Mouse (Mus musculus) G1E (cell line): ENCODE measurements around the gene Trpc7. TPM values are rescaled to one million over a fixed set of nuclear protein-coding genes. Genes with fewer than 3 reads are reported as not detected.

Experiments
- ATAC-seq: 2 replicates; pipeline ENCODE4 v1.8.0; 2016; ENCODE audit warnings: mild to moderate bottlenecking; ENCODE audit not compliant: insufficient number of reproducible peaks, poor library complexity, low FRiP score, severe bottlenecking; ENCODE audit errors: extremely low read depth
- DNase-seq: peaks from one replicate; pipeline ENCODE4 v3.0.0; 2012; ENCODE audit warnings: low spot score
- H3K27me3 ChIP-seq: 2 replicates; pipeline ENCODE4 v1.6.1; 2012; ENCODE audit warnings: mild to moderate bottlenecking, low read length, inconsistent platforms; ENCODE audit not compliant: insufficient read depth
- H3K36me3 ChIP-seq: replicated peaks from 2 replicates; pipeline ENCODE3; 2012; ENCODE audit warnings: mild to moderate bottlenecking, inconsistent platforms
- H3K4me1 ChIP-seq: 2 replicates; pipeline ENCODE4 v1.6.1; 2012; ENCODE audit warnings: low read depth, low read length, inconsistent platforms, mixed read lengths; ENCODE audit not compliant: insufficient read depth
- H3K4me3 ChIP-seq: 2 replicates; pipeline ENCODE4 v1.5.1; 2012; ENCODE audit warnings: low read depth, mild to moderate bottlenecking, inconsistent platforms, low read length, moderate library complexity, mixed read lengths
- H3K9me3 ChIP-seq: replicated peaks from 2 replicates; pipeline ENCODE4 v1.6.1; 2012; ENCODE audit warnings: inconsistent platforms
- CTCF ChIP-seq: IDR thresholded peaks from 2 replicates; pipeline ENCODE4 v1.5.1; 2012; ENCODE audit warnings: low read depth, low read length, inconsistent platforms, mixed read lengths
- GATA1 ChIP-seq: IDR thresholded peaks from 2 replicates; pipeline ENCODE4 v1.6.1; 2012; ENCODE audit warnings: borderline replicate concordance, low read length, inconsistent platforms, mixed read lengths
- GATA2 ChIP-seq: IDR thresholded peaks from 2 replicates; pipeline ENCODE4 v1.6.1; 2012; ENCODE audit warnings: low read depth, low read length, inconsistent platforms, borderline replicate concordance
- POLR2AphosphoS5 ChIP-seq: IDR thresholded peaks from 2 replicates; pipeline ENCODE4 v1.6.1; 2012; ENCODE audit warnings: low read depth, low read length, inconsistent platforms; ENCODE audit not compliant: insufficient replicate concordance
- TAL1 ChIP-seq: conservative IDR thresholded peaks from 2 replicates; pipeline ENCODE4 v1.6.1; 2012; ENCODE audit warnings: low read depth, low read length, inconsistent platforms, mixed read lengths
- polyA plus RNA-seq: library from polyadenylated mRNA; stranded (reverse); fragments of >175 nt; gene quantifications from 2 replicates; pipeline ENCODE4 v1.2.3, GENCODE M21; 2012
- total RNA-seq, 2 experiments: library from RNA; stranded (forward) in 1 of 2; stranded (reverse) in 1 of 2; fragments of 200-1000 nt in 1 of 2; fragments of >200 nt in 1 of 2; fragmentation: Nextera tagmentation in 1 of 2; gene quantifications; 2 replicates each; pipeline ENCODE4 v1.2.3; 2014 to 2017

Gene Trpc7
- total and polyA plus RNA-seq, 3 experiments, result 0.05 TPM; not detected in 2

GRCm38 (mm10) chr13:56854506-56854905 lies 41.3 kb downstream of the Trpc7 start:
- H3K27me3 ChIP-seq, result no peaks in the 10 kb centered on the region
- no peak overlapping the region for H3K4me3 ChIP-seq
- peaks cover 68% of the 10 kb centered on the region for H3K9me3 ChIP-seq
- H3K4me1 ChIP-seq, result no peaks in the 10 kb centered on the region
- ATAC-seq (no peak), DNase-seq (no peak)
- TF ChIP-seq CTCF (no peak), TAL1 (no peak), GATA1 (no peak), POLR2AphosphoS5 (no peak), GATA2 (no peak)
- H3K36me3 ChIP-seq, result no peaks in the 10 kb centered on the region

GRCm38 (mm10) chr13:56853436-56853835 lies 42.4 kb downstream of the Trpc7 start:
- no peak for ATAC-seq

GRCm38 (mm10) chr13:56845866-56846265 lies 49.9 kb downstream of the Trpc7 start:
- H3K27me3 ChIP-seq, result no peaks in the 10 kb centered on the region
- TF ChIP-seq POLR2AphosphoS5 (no peak), GATA1 (no peak), GATA2 (no peak), CTCF (no peak), TAL1 (no peak)
- DNase-seq (no peak), ATAC-seq (no peak)
- H3K36me3 ChIP-seq, result no peaks in the 10 kb centered on the region
- H3K4me1 ChIP-seq, result no peaks in the 10 kb centered on the region
- peaks cover 42% of the 10 kb centered on the region for H3K9me3 ChIP-seq
- H3K4me3 ChIP-seq, result no peak overlapping the region

More at GRCm38 (mm10) chr13:56853436-56853835, 42.4 kb downstream of the Trpc7 start:
- TF ChIP-seq POLR2AphosphoS5 (no peak), GATA2 (no peak), TAL1 (no peak), CTCF (no peak), GATA1 (no peak)
- Histone ChIP-seq H3K4me3 (no peak overlapping the region), H3K9me3 (peaks cover 68% of the 10 kb centered on the region), H3K36me3 (no peaks in the 10 kb centered on the region), H3K4me1 (no peaks in the 10 kb centered on the region), H3K27me3 (no peaks in the 10 kb centered on the region)
- no peak for DNase-seq

- Histone ChIP-seq H3K9me3 (peaks cover 59% of the 10 kb centered on the region), H3K4me3 (no peak overlapping the region), H3K4me1 (no peaks in the 10 kb centered on the region), H3K27me3 (no peaks in the 10 kb centered on the region), H3K36me3 (no peaks in the 10 kb centered on the region)
- ATAC-seq, result no peak
- TF ChIP-seq GATA1 (no peak), GATA2 (no peak), CTCF (no peak), POLR2AphosphoS5 (no peak), TAL1 (no peak)
- DNase-seq, result no peak
These were observed 80.3 kb downstream of the Trpc7 start for GRCm38 (mm10) chr13:56815471-56815870.

- Histone ChIP-seq H3K4me1 (no peaks in the 10 kb centered on the region), H3K27me3 (no peaks in the 10 kb centered on the region), H3K36me3 (no peaks in the 10 kb centered on the region), H3K9me3 (peaks cover 56% of the 10 kb centered on the region), H3K4me3 (no peak overlapping the region)
- DNase-seq (no peak), ATAC-seq (no peak)
- TF ChIP-seq TAL1 (no peak), GATA2 (no peak), POLR2AphosphoS5 (no peak), GATA1 (no peak), CTCF (no peak)
These were observed 88.9 kb downstream of the Trpc7 start for GRCm38 (mm10) chr13:56806776-56807490.

- TF ChIP-seq POLR2AphosphoS5, result no peak
- DNase-seq (no peak), ATAC-seq (no peak)
- Histone ChIP-seq H3K4me1 (no peaks in the 10 kb centered on the region), H3K27me3 (no peaks in the 10 kb centered on the region), H3K9me3 (peaks cover 52% of the 10 kb centered on the region), H3K4me3 (no peak overlapping the region), H3K36me3 (no peaks in the 10 kb centered on the region)
These were observed 90.7 kb downstream of the Trpc7 start for GRCm38 (mm10) chr13:56805131-56805530.
